Mouse (Mus musculus): ENCODE measurements around the gene Ppp1r3d. TPM values are rescaled to one million over a fixed set of nuclear protein-coding genes. Genes with fewer than 3 reads are reported as not detected.

The Ppp1r3d gene
- polyA plus RNA-seq, 1 experiment from 2014 or later = 3.3 TPM

GRCm38 (mm10) chr2:178429426-178429825 lies 15.2 kb upstream of the Ppp1r3d start:
- TF ChIP-seq EP300 (optimal IDR thresholded peaks at IDR 0.05) = no peak
- TF ChIP-seq CTCF (IDR thresholded peaks at IDR 0.05; ENCODE audit: low read depth) = no peak
- Histone ChIP-seq H3K4me1 (replicated peaks; ENCODE audit: control insufficient read depth, insufficient read depth) (no peaks in the 10 kb centered on the region), H3K27me3 (ENCODE audit: control insufficient read depth, insufficient read depth, low read length) (no peaks in the 10 kb centered on the region), H3K36me3 (ENCODE audit: control insufficient read depth, insufficient read depth, low read length) (no peaks in the 10 kb centered on the region), H3K9me3 (ENCODE audit: control insufficient read depth, low read length) (no peaks in the 10 kb centered on the region), H3K4me3 (ENCODE audit: low read depth, low read length) (no peak overlapping the region), H3K27ac (replicated peaks) (no peak overlapping the region), H3K4me2 (replicated peaks; ENCODE audit: low read depth) (no peak overlapping the region), H3K9ac (ENCODE audit: low read length) (no peak overlapping the region)
- WGBS = 69% methylated on average over 6 of the region's 6 CpGs
- ATAC-seq (ENCODE audit: low FRiP score, low TSS enrichment) (no peak), DNase-seq (ENCODE audit: low spot score) (no peak)

- Histone ChIP-seq H3K27me3 (ENCODE audit: control insufficient read depth, insufficient read depth, low read length) (no peaks in the 10 kb centered on the region), H3K9me3 (ENCODE audit: control insufficient read depth, low read length) (no peaks in the 10 kb centered on the region), H3K27ac (replicated peaks) (no peak overlapping the region), H3K36me3 (ENCODE audit: control insufficient read depth, insufficient read depth, low read length) (no peaks in the 10 kb centered on the region), H3K9ac (ENCODE audit: low read length) (no peak overlapping the region), H3K4me1 (replicated peaks; ENCODE audit: control insufficient read depth, insufficient read depth) (no peaks in the 10 kb centered on the region), H3K4me2 (replicated peaks; ENCODE audit: low read depth) (no peak overlapping the region), H3K4me3 (ENCODE audit: low read depth, low read length) (no peak overlapping the region)
- TF ChIP-seq CTCF (IDR thresholded peaks at IDR 0.05; ENCODE audit: low read depth) (no peak), EP300 (optimal IDR thresholded peaks at IDR 0.05) (no peak)
- ATAC-seq (ENCODE audit: low FRiP score, low TSS enrichment) (no peak), DNase-seq (ENCODE audit: low spot score) (no peak)
- 84% methylated on average over 4 of the region's 4 CpGs for WGBS
Observed at GRCm38 (mm10) chr2:178428676-178429075, 14.4 kb upstream of the Ppp1r3d start.

GRCm38 (mm10) chr2:178428183-178428582 lies 13.9 kb upstream of the Ppp1r3d start:
- no peak for ATAC-seq (ENCODE audit: low FRiP score, low TSS enrichment)
- Histone ChIP-seq H3K36me3 (ENCODE audit: control insufficient read depth, insufficient read depth, low read length) (no peaks in the 10 kb centered on the region), H3K9ac (ENCODE audit: low read length) (no peak overlapping the region), H3K4me2 (replicated peaks; ENCODE audit: low read depth) (no peak overlapping the region), H3K4me1 (replicated peaks; ENCODE audit: control insufficient read depth, insufficient read depth) (no peaks in the 10 kb centered on the region), H3K27me3 (ENCODE audit: control insufficient read depth, insufficient read depth, low read length) (no peaks in the 10 kb centered on the region), H3K4me3 (ENCODE audit: low read depth, low read length) (no peak overlapping the region), H3K27ac (replicated peaks) (no peak overlapping the region), H3K9me3 (ENCODE audit: control insufficient read depth, low read length) (no peaks in the 10 kb centered on the region)
- TF ChIP-seq CTCF (IDR thresholded peaks at IDR 0.05; ENCODE audit: low read depth) (no peak), EP300 (optimal IDR thresholded peaks at IDR 0.05) (no peak)
- DNase-seq (ENCODE audit: low spot score) = no peak
- WGBS = 74% methylated on average over 9 of the region's 9 CpGs

GRCm38 (mm10) chr2:178427181-178427580 lies 12.9 kb upstream of the Ppp1r3d start:
- Histone ChIP-seq H3K9me3 (ENCODE audit: control insufficient read depth, low read length) (no peaks in the 10 kb centered on the region), H3K4me3 (ENCODE audit: low read depth, low read length) (no peak overlapping the region), H3K4me1 (replicated peaks; ENCODE audit: control insufficient read depth, insufficient read depth) (no peaks in the 10 kb centered on the region), H3K4me2 (replicated peaks; ENCODE audit: low read depth) (no peak overlapping the region), H3K9ac (ENCODE audit: low read length) (no peak overlapping the region), H3K27me3 (ENCODE audit: control insufficient read depth, insufficient read depth, low read length) (no peaks in the 10 kb centered on the region), H3K36me3 (ENCODE audit: control insufficient read depth, insufficient read depth, low read length) (no peaks in the 10 kb centered on the region), H3K27ac (replicated peaks) (no peak overlapping the region)
- no peak; the same call in 1 of the 2 replicates for ATAC-seq (ENCODE audit: low FRiP score, low TSS enrichment)
- no peak for TF ChIP-seq CTCF (IDR thresholded peaks at IDR 0.05; ENCODE audit: low read depth)
- TF ChIP-seq EP300 (optimal IDR thresholded peaks at IDR 0.05) = no peak
- DNase-seq (ENCODE audit: low spot score) = no peak
- 84% methylated on average over 5 of the region's 5 CpGs for WGBS

- 26% methylated on average over 4 of the region's 4 CpGs for WGBS
Observed at GRCm38 (mm10) chr2:178426229-178426628, 12.0 kb upstream of the Ppp1r3d start.

GRCm38 (mm10) chr2:178423223-178423622 lies 9.0 kb upstream of the Ppp1r3d start:
- ATAC-seq (ENCODE audit: low FRiP score, low TSS enrichment) (no peak), DNase-seq (ENCODE audit: low spot score) (peak; percentile 4)
- 58% methylated on average over 5 of the region's 5 CpGs for WGBS
- no peak overlapping the region for H3K4me3 ChIP-seq (ENCODE audit: low read depth, low read length)
- H3K9me3 ChIP-seq (ENCODE audit: control insufficient read depth, low read length) = no peaks in the 10 kb centered on the region
- TF ChIP-seq CTCF (IDR thresholded peaks at IDR 0.05; ENCODE audit: low read depth) (no peak), EP300 (optimal IDR thresholded peaks at IDR 0.05) (no peak)
- H3K9ac ChIP-seq (ENCODE audit: low read length) = no peak overlapping the region
- no peaks in the 10 kb centered on the region for H3K27me3 ChIP-seq (ENCODE audit: control insufficient read depth, insufficient read depth, low read length)
- no peak overlapping the region for H3K4me2 ChIP-seq (replicated peaks; ENCODE audit: low read depth)
- no peaks in the 10 kb centered on the region for H3K4me1 ChIP-seq (replicated peaks; ENCODE audit: control insufficient read depth, insufficient read depth)
- no peak overlapping the region for H3K27ac ChIP-seq (replicated peaks)
- H3K36me3 ChIP-seq (ENCODE audit: control insufficient read depth, insufficient read depth, low read length) = no peaks in the 10 kb centered on the region

More at GRCm38 (mm10) chr2:178426229-178426628, 12.0 kb upstream of the Ppp1r3d start:
- Histone ChIP-seq H3K36me3 (ENCODE audit: control insufficient read depth, insufficient read depth, low read length) (no peaks in the 10 kb centered on the region), H3K9me3 (ENCODE audit: control insufficient read depth, low read length) (no peaks in the 10 kb centered on the region), H3K4me2 (replicated peaks; ENCODE audit: low read depth) (no peak overlapping the region), H3K27ac (replicated peaks) (no peak overlapping the region), H3K4me1 (replicated peaks; ENCODE audit: control insufficient read depth, insufficient read depth) (no peaks in the 10 kb centered on the region), H3K27me3 (ENCODE audit: control insufficient read depth, insufficient read depth, low read length) (no peaks in the 10 kb centered on the region), H3K4me3 (ENCODE audit: low read depth, low read length) (no peak overlapping the region), H3K9ac (ENCODE audit: low read length) (no peak overlapping the region)
- peak; percentile 18 for DNase-seq (ENCODE audit: low spot score)
- TF ChIP-seq CTCF (IDR thresholded peaks at IDR 0.05; ENCODE audit: low read depth) = peak; percentile 78
- TF ChIP-seq EP300 (optimal IDR thresholded peaks at IDR 0.05) = no peak
- peak; percentile 22; the same call in 1 of the 2 replicates for ATAC-seq (ENCODE audit: low FRiP score, low TSS enrichment)

Data from stomach, postnatal 0 days (tissue).